Mouse (Mus musculus): Measurements from ENCODE around the gene Them7. TPM values are rescaled to one million over a fixed set of nuclear protein-coding genes. Genes with fewer than 3 reads are reported as not detected.

Them7 gene
- polyA plus RNA-seq, 1 experiment from 2014 or later: 1.8 TPM

- Histone ChIP-seq H3K9me3 (ENCODE audit: control insufficient read depth, low read length) (no peaks in the 10 kb centered on the region), H3K4me2 (ENCODE audit: low read depth, severe bottlenecking) (no peak overlapping the region), H3K27me3 (ENCODE audit: control insufficient read depth, insufficient read depth, low read length) (no peaks in the 10 kb centered on the region), H3K4me3 (ENCODE audit: low read depth, low read length) (no peak overlapping the region), H3K27ac (replicated peaks; ENCODE audit: low read depth, low read length) (no peak overlapping the region), H3K4me1 (ENCODE audit: control insufficient read depth, insufficient read depth, low read length) (no peaks in the 10 kb centered on the region), H3K36me3 (ENCODE audit: control insufficient read depth, insufficient read depth, low read length) (no peaks in the 10 kb centered on the region), H3K9ac (ENCODE audit: low read length) (no peak overlapping the region)
- WGBS: 5% methylated on average over 8 of the region's 8 CpGs
- no peak for ATAC-seq (ENCODE audit: insufficient number of reproducible peaks, low FRiP score, low TSS enrichment, low read depth)
- no peak for DNase-seq (ENCODE audit: low spot score)
Measured at GRCm38 (mm10) chr2:105200152-105200551, 24.0 kb upstream of the Them7 start.

- Histone ChIP-seq H3K9ac (ENCODE audit: low read length) (no peak overlapping the region), H3K27me3 (ENCODE audit: control insufficient read depth, insufficient read depth, low read length) (no peaks in the 10 kb centered on the region), H3K4me3 (ENCODE audit: low read depth, low read length) (no peak overlapping the region), H3K4me1 (ENCODE audit: control insufficient read depth, insufficient read depth, low read length) (no peaks in the 10 kb centered on the region), H3K9me3 (ENCODE audit: control insufficient read depth, low read length) (no peaks in the 10 kb centered on the region), H3K4me2 (ENCODE audit: low read depth, severe bottlenecking) (no peak overlapping the region), H3K36me3 (ENCODE audit: control insufficient read depth, insufficient read depth, low read length) (no peaks in the 10 kb centered on the region), H3K27ac (replicated peaks; ENCODE audit: low read depth, low read length) (no peak overlapping the region)
- DNase-seq (ENCODE audit: low spot score) (no peak), ATAC-seq (ENCODE audit: insufficient number of reproducible peaks, low FRiP score, low TSS enrichment, low read depth) (no peak)
- WGBS: 31% methylated on average over 9 of the region's 9 CpGs
Measured at GRCm38 (mm10) chr2:105206563-105207174, 17.5 kb upstream of the Them7 start.

GRCm38 (mm10) chr2:105212839-105213238, 11.3 kb upstream of the Them7 start:
- no peak for DNase-seq (ENCODE audit: low spot score)

GRCm38 (mm10) chr2:105215914-105216313, 8.2 kb upstream of the Them7 start:
- no peak for ATAC-seq (ENCODE audit: insufficient number of reproducible peaks, low FRiP score, low TSS enrichment, low read depth)
- no peaks in the 10 kb centered on the region for H3K9me3 ChIP-seq (ENCODE audit: control insufficient read depth, low read length)

More at GRCm38 (mm10) chr2:105212839-105213238, 11.3 kb upstream of the Them7 start:
- Histone ChIP-seq H3K9ac (ENCODE audit: low read length) (no peak overlapping the region), H3K36me3 (ENCODE audit: control insufficient read depth, insufficient read depth, low read length) (no peaks in the 10 kb centered on the region), H3K4me2 (ENCODE audit: low read depth, severe bottlenecking) (no peak overlapping the region), H3K9me3 (ENCODE audit: control insufficient read depth, low read length) (no peaks in the 10 kb centered on the region), H3K27ac (replicated peaks; ENCODE audit: low read depth, low read length) (no peak overlapping the region), H3K4me1 (ENCODE audit: control insufficient read depth, insufficient read depth, low read length) (0 out of 2 replicates have a peak, but pooled peaks cover 4% of the 10 kb centered on the region), H3K27me3 (ENCODE audit: control insufficient read depth, insufficient read depth, low read length) (0 out of 2 replicates have a peak, but pooled peaks cover 4% of the 10 kb centered on the region), H3K4me3 (ENCODE audit: low read depth, low read length) (no peak overlapping the region)
- 70% methylated on average over 7 of the region's 7 CpGs for WGBS
- ATAC-seq (ENCODE audit: insufficient number of reproducible peaks, low FRiP score, low TSS enrichment, low read depth): no peak

GRCm38 (mm10) chr2:105219229-105219628, 4.9 kb upstream of the Them7 start:
- DNase-seq (ENCODE audit: low spot score) (no peak), ATAC-seq (ENCODE audit: insufficient number of reproducible peaks, low FRiP score, low TSS enrichment, low read depth) (no peak)
- H3K4me1 ChIP-seq (ENCODE audit: control insufficient read depth, insufficient read depth, low read length): 0 out of 2 replicates have a peak, but pooled peaks cover 4% of the 10 kb centered on the region
- H3K9ac ChIP-seq (ENCODE audit: low read length): no peak overlapping the region
- H3K9me3 ChIP-seq (ENCODE audit: control insufficient read depth, low read length): no peaks in the 10 kb centered on the region
- no peak overlapping the region for H3K4me2 ChIP-seq (ENCODE audit: low read depth, severe bottlenecking)
- WGBS: 88% methylated on average over 5 of the region's 5 CpGs
- H3K36me3 ChIP-seq (ENCODE audit: control insufficient read depth, insufficient read depth, low read length): no peaks in the 10 kb centered on the region
- H3K27ac ChIP-seq (replicated peaks; ENCODE audit: low read depth, low read length): no peak overlapping the region
- 0 out of 2 replicates have a peak, but pooled peaks cover 4% of the 10 kb centered on the region for H3K27me3 ChIP-seq (ENCODE audit: control insufficient read depth, insufficient read depth, low read length)
- H3K4me3 ChIP-seq (ENCODE audit: low read depth, low read length): no peak overlapping the region

More at GRCm38 (mm10) chr2:105215914-105216313, 8.2 kb upstream of the Them7 start:
- no peak overlapping the region for H3K27ac ChIP-seq (replicated peaks; ENCODE audit: low read depth, low read length)
- H3K27me3 ChIP-seq (ENCODE audit: control insufficient read depth, insufficient read depth, low read length): 0 out of 2 replicates have a peak, but pooled peaks cover 4% of the 10 kb centered on the region
- no peak overlapping the region for H3K4me2 ChIP-seq (ENCODE audit: low read depth, severe bottlenecking)
- H3K4me3 ChIP-seq (ENCODE audit: low read depth, low read length): no peak overlapping the region
- DNase-seq (ENCODE audit: low spot score): no peak
- WGBS: 8% methylated on average over 8 of the region's 8 CpGs
- no peaks in the 10 kb centered on the region for H3K36me3 ChIP-seq (ENCODE audit: control insufficient read depth, insufficient read depth, low read length)
- 0 out of 2 replicates have a peak, but pooled peaks cover 4% of the 10 kb centered on the region for H3K4me1 ChIP-seq (ENCODE audit: control insufficient read depth, insufficient read depth, low read length)
- no peak overlapping the region for H3K9ac ChIP-seq (ENCODE audit: low read length)

- Histone ChIP-seq H3K9me3 (ENCODE audit: control insufficient read depth, low read length) (no peaks in the 10 kb centered on the region), H3K4me3 (ENCODE audit: low read depth, low read length) (no peak overlapping the region), H3K4me2 (ENCODE audit: low read depth, severe bottlenecking) (no peak overlapping the region), H3K9ac (ENCODE audit: low read length) (no peak overlapping the region), H3K27ac (replicated peaks; ENCODE audit: low read depth, low read length) (no peak overlapping the region), H3K27me3 (ENCODE audit: control insufficient read depth, insufficient read depth, low read length) (0 out of 2 replicates have a peak, but pooled peaks cover 4% of the 10 kb centered on the region), H3K36me3 (ENCODE audit: control insufficient read depth, insufficient read depth, low read length) (no peaks in the 10 kb centered on the region), H3K4me1 (ENCODE audit: control insufficient read depth, insufficient read depth, low read length) (0 out of 2 replicates have a peak, but pooled peaks cover 4% of the 10 kb centered on the region)
- DNase-seq (ENCODE audit: low spot score) (no peak), ATAC-seq (ENCODE audit: insufficient number of reproducible peaks, low FRiP score, low TSS enrichment, low read depth) (no peak)
- WGBS: 63% methylated on average over 8 of the region's 8 CpGs
Measured at GRCm38 (mm10) chr2:105219664-105220063, 4.5 kb upstream of the Them7 start.

GRCm38 (mm10) chr2:105220738-105221303, 3.3 kb upstream of the Them7 start:
- Histone ChIP-seq H3K4me3 (ENCODE audit: low read depth, low read length) (no peak overlapping the region), H3K9me3 (ENCODE audit: control insufficient read depth, low read length) (no peaks in the 10 kb centered on the region), H3K4me2 (ENCODE audit: low read depth, severe bottlenecking) (no peak overlapping the region), H3K9ac (ENCODE audit: low read length) (no peak overlapping the region), H3K27ac (replicated peaks; ENCODE audit: low read depth, low read length) (no peak overlapping the region), H3K4me1 (ENCODE audit: control insufficient read depth, insufficient read depth, low read length) (peaks cover 7% of the 10 kb centered on the region), H3K36me3 (ENCODE audit: control insufficient read depth, insufficient read depth, low read length) (no peaks in the 10 kb centered on the region), H3K27me3 (ENCODE audit: control insufficient read depth, insufficient read depth, low read length) (0 out of 2 replicates have a peak, but pooled peaks cover 4% of the 10 kb centered on the region)
- ATAC-seq (ENCODE audit: insufficient number of reproducible peaks, low FRiP score, low TSS enrichment, low read depth): no peak
- 62% methylated on average over 9 of the region's 9 CpGs for WGBS
- DNase-seq (ENCODE audit: low spot score): no peak

GRCm38 (mm10) chr2:105223606-105224005, 514 bp upstream of the Them7 start:
- no peaks in the 10 kb centered on the region for H3K36me3 ChIP-seq (ENCODE audit: control insufficient read depth, insufficient read depth, low read length)
- DNase-seq (ENCODE audit: low spot score) (no peak), ATAC-seq (ENCODE audit: insufficient number of reproducible peaks, low FRiP score, low TSS enrichment, low read depth) (no peak)
- H3K4me1 ChIP-seq (ENCODE audit: control insufficient read depth, insufficient read depth, low read length): peaks cover 10% of the 10 kb centered on the region
- no peak overlapping the region for H3K4me2 ChIP-seq (ENCODE audit: low read depth, severe bottlenecking)
- H3K27ac ChIP-seq (replicated peaks; ENCODE audit: low read depth, low read length): no peak overlapping the region
- H3K27me3 ChIP-seq (ENCODE audit: control insufficient read depth, insufficient read depth, low read length): no peaks in the 10 kb centered on the region
- no peaks in the 10 kb centered on the region for H3K9me3 ChIP-seq (ENCODE audit: control insufficient read depth, low read length)
- no peak overlapping the region for H3K4me3 ChIP-seq (ENCODE audit: low read depth, low read length)
- H3K9ac ChIP-seq (ENCODE audit: low read length): no peak overlapping the region
- WGBS: 88% methylated on average over 11 of the region's 11 CpGs
